Mouse (Mus musculus) brown adipose tissue, adult 24 weeks (tissue): ENCODE measurements around the gene Filip1l. TPM values are rescaled to one million over a fixed set of nuclear protein-coding genes. Genes with fewer than 3 reads are reported as not detected.

Experiments
- H3K27ac ChIP-seq: fragments of 200-500 bp; replicated peaks from 2 replicates; pipeline ENCODE4 v1.5.1; 2012; ENCODE audit warnings: low read depth, mild to moderate bottlenecking, low read length
- H3K4me1 ChIP-seq: fragments of 200-500 bp; 2 replicates; pipeline ENCODE4 v1.6.1; 2012; ENCODE audit warnings: low read length, mixed read lengths; ENCODE audit not compliant: control insufficient read depth, insufficient read depth, insufficient read length
- H3K4me3 ChIP-seq: fragments of 200-500 bp; 2 replicates; pipeline ENCODE4 v1.5.1; 2012; ENCODE audit warnings: low read depth, mild to moderate bottlenecking, low read length, moderate library complexity; ENCODE audit not compliant: insufficient read depth
- polyA plus RNA-seq: library from polyadenylated mRNA; stranded (reverse); fragments of >200 nt; gene quantifications from 2 replicates; pipeline ENCODE4 v1.2.4, GENCODE M21; 2012; ENCODE audit not compliant: missing spikeins, insufficient read depth, insufficient read length

Gene Filip1l
- 9.1 and 11.5 TPM in 2 replicates for polyA plus RNA-seq

DNA sequence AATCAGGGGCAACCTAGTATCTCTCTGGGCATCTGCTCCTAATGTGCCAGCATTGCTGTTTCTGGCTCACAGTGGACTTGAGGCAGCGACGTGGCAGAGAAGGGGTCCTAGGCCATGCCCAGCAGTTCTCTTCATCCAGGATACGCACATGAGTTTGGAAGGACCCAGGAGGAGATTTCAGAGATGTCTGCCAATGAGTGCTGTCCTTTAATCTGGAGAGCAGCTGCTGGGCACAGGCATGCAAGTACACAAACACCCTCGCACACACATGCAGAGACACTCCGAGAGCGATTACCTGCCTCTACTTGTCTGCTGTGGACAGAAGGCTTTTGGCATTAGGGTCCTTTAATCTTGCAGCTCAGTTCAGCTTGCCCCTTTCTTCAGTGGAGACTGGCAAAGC, at the start of gene Filip1l:
Filip1l (plus strand) TSS at position 343 of the 400 bp plus-strand sequence.
- Histone ChIP-seq H3K27ac (no peak within 1 kb of the TSS), H3K4me3 (no peak within 1 kb of the TSS), H3K4me1 (0 out of 2 replicates have a peak, but pooled peaks cover 5% of the 10 kb centered on the region)

DNA sequence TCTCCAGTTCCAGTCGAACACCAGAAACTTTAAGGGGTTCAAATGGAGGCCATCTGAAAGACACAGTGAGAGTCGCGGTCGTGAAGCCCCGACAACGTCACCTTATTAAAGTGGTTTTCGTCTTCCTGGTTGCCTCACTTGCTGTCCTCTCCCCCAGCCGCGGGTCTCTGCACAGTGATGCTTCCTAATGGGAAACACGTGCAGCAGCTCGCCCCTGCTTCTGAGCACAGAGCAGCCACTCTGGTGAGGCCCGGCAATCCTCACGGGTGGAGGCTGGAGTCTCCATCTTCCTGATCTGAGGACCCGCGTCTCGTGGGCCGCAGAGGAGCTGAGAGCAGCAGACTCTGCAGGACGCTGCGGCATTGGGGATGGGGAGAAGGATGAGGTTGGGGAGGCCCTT, 49.2 kb upstream of the Filip1l start:
- H3K4me1 ChIP-seq, result no peaks in the 10 kb centered on the region
- no peak overlapping the region for H3K27ac ChIP-seq
- H3K4me3 ChIP-seq, result no peak overlapping the region

- H3K27ac ChIP-seq, result no peak overlapping the region
- no peak overlapping the region for H3K4me3 ChIP-seq
- H3K4me1 ChIP-seq, result no peaks in the 10 kb centered on the region
Measured at GRCm38 (mm10) chr16:57305463-57305862, 47.4 kb upstream of the Filip1l start.

- Histone ChIP-seq H3K4me3 (no peak overlapping the region), H3K27ac (no peak overlapping the region), H3K4me1 (peaks cover 3% of the 10 kb centered on the region)
Measured at GRCm38 (mm10) chr16:57312130-57312529, 40.8 kb upstream of the Filip1l start.

DNA sequence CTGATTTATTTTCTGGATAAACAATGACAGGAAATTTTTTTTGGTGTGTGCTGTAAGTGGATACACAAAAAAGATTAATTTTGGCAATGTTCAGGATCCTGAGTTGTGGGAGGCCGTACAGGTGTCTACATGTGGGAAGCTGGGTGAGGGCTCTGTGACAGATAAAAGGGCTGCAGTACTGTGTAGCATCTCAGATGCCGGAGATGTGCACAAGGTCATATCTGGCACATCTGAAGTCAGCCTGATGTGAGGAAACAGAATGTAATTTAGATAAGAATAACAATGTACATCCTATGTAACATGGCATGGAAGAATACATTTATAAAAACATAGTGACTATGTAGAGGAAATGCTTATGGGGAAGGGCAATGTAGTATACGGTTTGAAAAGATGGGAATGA, 39.4 kb upstream of the Filip1l start:
- Histone ChIP-seq H3K4me3 (no peak overlapping the region), H3K27ac (no peak overlapping the region), H3K4me1 (peaks cover 14% of the 10 kb centered on the region)

- Histone ChIP-seq H3K27ac (no peak overlapping the region), H3K4me3 (no peak overlapping the region)
Measured at GRCm38 (mm10) chr16:57314236-57314635, 38.7 kb upstream of the Filip1l start.

DNA sequence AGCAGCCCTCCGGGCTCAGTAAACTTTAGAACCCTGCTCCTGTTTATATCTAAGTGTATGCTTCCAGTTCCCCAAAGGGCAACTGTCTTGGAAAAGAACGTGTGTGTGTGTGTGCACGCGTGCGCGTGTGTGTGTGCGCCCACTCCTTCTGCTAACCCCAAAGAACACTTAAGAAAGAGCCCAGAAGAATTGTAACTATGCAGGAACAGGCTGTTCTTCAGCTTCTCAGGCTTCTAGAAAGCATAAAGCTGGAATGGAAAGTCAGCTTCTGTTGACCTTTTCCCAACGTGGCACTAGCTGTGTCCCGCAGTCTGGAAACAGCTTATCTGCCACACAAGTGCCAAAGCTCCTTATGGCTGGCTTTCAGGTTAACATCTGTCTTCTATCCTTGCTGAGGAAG, 37.9 kb upstream of the Filip1l start:
- H3K4me3 ChIP-seq, result no peak overlapping the region
- H3K27ac ChIP-seq, result no peak overlapping the region
- H3K4me1 ChIP-seq, result peaks cover 14% of the 10 kb centered on the region

More at GRCm38 (mm10) chr16:57314236-57314635, 38.7 kb upstream of the Filip1l start:
- H3K4me1 ChIP-seq, result peaks cover 14% of the 10 kb centered on the region

DNA sequence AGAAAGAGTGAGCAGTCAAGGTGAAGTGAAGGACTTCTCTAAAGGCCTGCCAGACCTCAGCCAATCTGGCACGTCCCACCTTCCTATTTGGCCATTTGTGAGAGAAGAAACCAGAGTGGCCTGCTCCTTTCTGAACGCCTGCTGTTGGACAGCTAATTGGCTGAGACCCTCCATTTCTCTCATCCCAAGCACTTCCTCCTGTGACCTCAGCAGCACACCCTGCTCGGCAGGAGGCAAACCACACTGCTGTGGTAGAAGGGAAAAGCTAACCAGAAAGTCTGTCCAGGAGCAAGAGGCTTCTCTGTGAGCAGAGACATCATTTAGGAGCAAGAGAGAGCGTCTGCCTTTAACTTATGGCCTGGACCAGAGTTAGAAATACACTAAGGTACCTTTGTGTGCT, 35.8 kb upstream of the Filip1l start:
- Histone ChIP-seq H3K4me1 (peaks cover 14% of the 10 kb centered on the region), H3K27ac (no peak overlapping the region)

GRCm38 (mm10) chr16:57317882-57318636, 34.8 kb upstream of the Filip1l start:
- H3K27ac ChIP-seq, result no peak overlapping the region

More for the DNA sequence above, 35.8 kb upstream of the Filip1l start:
- H3K4me3 ChIP-seq, result no peak overlapping the region

DNA sequence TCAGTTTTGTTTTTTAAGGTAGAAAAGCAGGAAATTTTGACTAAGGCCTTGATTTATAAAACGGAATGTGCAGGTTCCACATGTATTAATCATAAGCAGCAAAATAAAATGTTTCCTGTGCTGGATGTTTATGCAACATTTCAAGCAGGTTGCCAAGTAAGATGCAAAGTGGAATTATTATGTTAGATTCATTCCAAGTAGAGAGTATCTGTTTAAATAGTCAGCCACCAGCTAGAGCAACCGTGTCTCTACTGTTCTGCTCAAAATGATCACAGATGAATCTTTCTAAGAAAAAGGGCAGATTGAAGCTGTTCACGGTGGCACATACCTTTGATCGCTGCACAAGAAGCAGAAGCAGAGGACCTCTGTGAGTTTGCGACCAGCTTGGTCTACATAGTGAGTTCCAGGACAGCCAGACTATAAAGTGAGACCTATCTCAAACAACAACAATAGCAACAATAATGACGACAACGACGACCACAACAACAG, 34.2 kb upstream of the Filip1l start:
- no peak overlapping the region for H3K4me3 ChIP-seq
- peaks cover 14% of the 10 kb centered on the region for H3K4me1 ChIP-seq
- no peak overlapping the region for H3K27ac ChIP-seq

More at GRCm38 (mm10) chr16:57317882-57318636, 34.8 kb upstream of the Filip1l start:
- Histone ChIP-seq H3K4me1 (peaks cover 14% of the 10 kb centered on the region), H3K4me3 (no peak overlapping the region)

- peaks cover 14% of the 10 kb centered on the region for H3K4me1 ChIP-seq
- H3K27ac ChIP-seq, result no peak overlapping the region
- no peak overlapping the region for H3K4me3 ChIP-seq
Measured at GRCm38 (mm10) chr16:57319284-57320124, 33.4 kb upstream of the Filip1l start.

- H3K4me1 ChIP-seq, result peaks cover 8% of the 10 kb centered on the region; the same call in 1 of the 2 replicates
- H3K27ac ChIP-seq, result peak overlapping the region; percentile 53
- no peak overlapping the region for H3K4me3 ChIP-seq
Measured at GRCm38 (mm10) chr16:57326996-57327395, 25.9 kb upstream of the Filip1l start.

GRCm38 (mm10) chr16:57329028-57329427, 23.9 kb upstream of the Filip1l start:
- peak overlapping the region; percentile 58 for H3K27ac ChIP-seq
- H3K4me1 ChIP-seq, result peaks cover 8% of the 10 kb centered on the region; the same call in 1 of the 2 replicates
- H3K4me3 ChIP-seq, result no peak overlapping the region

GRCm38 (mm10) chr16:57330111-57330510, 22.8 kb upstream of the Filip1l start:
- H3K27ac ChIP-seq, result 0 out of 2 replicates have a peak overlapping the region, but pooled peaks have one; percentile 29
- no peak overlapping the region for H3K4me3 ChIP-seq
- peaks cover 8% of the 10 kb centered on the region; the same call in 1 of the 2 replicates for H3K4me1 ChIP-seq

DNA sequence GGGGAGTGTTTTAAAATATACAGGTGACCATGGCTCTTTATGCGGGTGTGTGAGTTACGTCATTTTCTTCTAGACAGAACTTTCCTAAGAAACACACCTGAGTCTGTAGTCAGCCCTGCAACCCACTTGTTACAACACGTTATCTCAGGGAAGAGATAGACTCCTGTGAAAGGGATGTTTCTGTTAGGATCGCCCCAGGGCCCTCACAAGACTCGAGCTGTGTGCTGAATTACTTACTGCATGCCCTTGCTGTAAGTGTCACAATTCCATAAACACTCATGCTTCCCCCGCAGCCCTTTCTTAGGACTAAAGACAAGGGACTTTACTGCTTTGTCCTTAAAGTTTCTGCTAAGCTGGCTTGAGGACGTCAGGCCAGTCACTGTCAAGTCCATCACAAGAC, 20.6 kb upstream of the Filip1l start:
- Histone ChIP-seq H3K4me3 (no peak overlapping the region), H3K27ac (no peak overlapping the region), H3K4me1 (peaks cover 5% of the 10 kb centered on the region; the same call in 1 of the 2 replicates)
